Mouse (Mus musculus): ENCODE results near the gene Fscn1. TPM values are rescaled to one million over a fixed set of nuclear protein-coding genes. Genes with fewer than 3 reads are reported as not detected.

Gene Fscn1
- polyA plus RNA-seq, 1 experiment: 3.2 TPM

DNA sequence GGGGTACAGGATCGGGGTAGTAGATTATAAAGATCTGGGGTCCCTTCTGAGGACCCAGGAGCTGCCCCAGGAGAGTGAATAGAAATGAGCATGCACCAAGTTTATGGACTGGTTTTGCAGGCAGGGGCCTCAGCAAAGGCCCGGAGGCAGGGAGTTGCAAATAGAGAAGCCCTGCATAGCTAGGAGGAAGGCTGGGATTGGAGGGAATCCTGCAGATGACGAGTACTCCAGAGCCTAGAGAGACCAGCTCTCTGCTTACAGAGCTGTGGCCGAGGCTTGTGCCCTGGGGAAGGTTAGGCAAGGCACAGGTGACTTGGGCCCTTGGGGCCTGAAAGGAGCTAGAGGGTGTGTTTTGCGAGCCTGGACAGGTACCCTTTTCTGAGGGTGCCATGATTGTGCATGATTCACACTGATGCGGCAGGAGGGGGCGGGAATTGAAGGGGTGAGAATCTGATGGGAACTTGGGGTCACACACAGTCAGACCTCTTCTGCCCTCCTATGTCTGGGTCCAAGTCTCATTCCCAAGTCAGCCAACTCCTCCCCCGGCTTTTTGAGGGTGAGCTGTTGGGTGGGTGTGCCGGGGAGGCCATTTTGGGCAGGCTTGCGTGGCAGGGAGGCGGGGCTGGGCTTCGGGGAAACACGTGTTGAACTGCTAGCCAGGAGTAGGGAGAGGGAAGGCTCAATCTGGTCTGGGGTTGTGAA lies 3.0 kb downstream of the Fscn1 start:
- no peak for TF ChIP-seq POLR2A (IDR thresholded peaks at IDR 0.05; ENCODE audit: borderline replicate concordance, low read depth, low read length)
- no peak for TF ChIP-seq CTCF (IDR thresholded peaks at IDR 0.05; ENCODE audit: low read depth, low read length)
- no peak overlapping the region for H3K4me3 ChIP-seq (ENCODE audit: insufficient read depth, low read length)
- no peak overlapping the region for H3K27ac ChIP-seq (ENCODE audit: insufficient read depth, low read depth, low read length)
- H3K4me1 ChIP-seq (ENCODE audit: control insufficient read depth, insufficient read depth, low read length): no peaks in the 10 kb centered on the region

DNA sequence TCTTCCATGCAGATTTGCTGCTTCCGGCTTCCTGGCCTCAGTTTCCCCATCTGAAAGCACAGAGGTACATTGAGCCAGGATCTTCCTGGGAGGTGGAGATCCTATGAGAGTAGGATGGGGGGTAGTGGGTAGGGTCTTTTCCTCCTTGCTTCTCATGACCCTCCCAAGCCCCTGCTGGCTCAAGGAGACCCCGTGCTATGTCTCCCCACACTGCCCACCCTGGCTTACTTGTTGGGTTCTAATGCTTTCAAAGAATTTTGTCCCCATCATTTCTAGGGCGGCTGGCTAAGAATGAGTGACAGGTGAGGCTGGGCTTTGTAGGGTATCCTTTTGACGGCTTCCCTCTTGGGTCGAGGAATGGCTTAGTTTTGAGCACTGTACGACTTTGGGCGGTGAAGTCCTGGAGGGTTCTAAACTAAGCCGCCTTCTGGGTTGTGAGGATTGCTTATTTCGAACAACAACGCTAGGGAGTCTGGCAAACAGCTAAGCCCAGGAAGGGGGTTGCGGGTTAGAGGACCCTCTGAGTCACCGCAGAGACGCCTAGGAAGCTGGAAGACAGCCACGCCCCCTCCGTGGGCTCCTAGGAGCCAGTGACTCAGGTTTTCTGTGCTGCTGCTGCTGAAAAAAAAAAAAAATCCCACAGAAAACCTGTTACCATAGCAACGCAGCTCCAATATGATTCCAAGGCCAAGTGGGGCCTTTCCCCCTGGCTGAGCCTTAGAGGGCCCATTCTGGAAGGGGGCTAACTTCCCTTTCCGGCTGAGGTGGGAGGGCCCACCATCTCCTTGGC lies 3.8 kb downstream of the Fscn1 start:
- H3K27ac ChIP-seq (ENCODE audit: insufficient read depth, low read depth, low read length): no peak overlapping the region
- no peak overlapping the region for H3K4me3 ChIP-seq (ENCODE audit: insufficient read depth, low read length)
- TF ChIP-seq CTCF (IDR thresholded peaks at IDR 0.05; ENCODE audit: low read depth, low read length): no peak
- H3K4me1 ChIP-seq (ENCODE audit: control insufficient read depth, insufficient read depth, low read length): no peaks in the 10 kb centered on the region

DNA sequence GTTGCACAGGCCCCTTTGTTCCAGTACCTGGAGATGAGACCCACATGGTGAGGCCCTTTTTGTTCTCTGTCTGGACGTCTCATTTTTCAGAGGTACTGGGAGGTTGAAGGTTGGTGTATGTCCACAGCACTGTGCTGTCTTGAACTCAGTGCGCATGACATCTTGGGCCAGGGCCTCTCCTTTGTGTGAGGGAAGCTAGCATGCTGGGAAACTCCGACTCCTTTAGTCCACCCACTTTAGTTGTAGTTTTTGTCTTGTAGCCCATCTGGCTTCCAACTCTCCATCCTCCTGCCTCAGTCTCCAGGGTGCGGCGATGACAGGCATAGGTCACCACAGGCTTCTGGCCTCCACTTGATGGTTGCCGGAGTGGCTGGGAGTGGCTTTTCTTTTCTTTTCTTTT lies 4.5 kb downstream of the Fscn1 start:
- TF ChIP-seq CTCF (IDR thresholded peaks at IDR 0.05; ENCODE audit: low read depth, low read length) (no peak), POLR2A (IDR thresholded peaks at IDR 0.05; ENCODE audit: borderline replicate concordance, low read depth, low read length) (no peak)
- Histone ChIP-seq H3K4me3 (ENCODE audit: insufficient read depth, low read length) (no peak overlapping the region), H3K4me1 (ENCODE audit: control insufficient read depth, insufficient read depth, low read length) (no peaks in the 10 kb centered on the region), H3K27ac (ENCODE audit: insufficient read depth, low read depth, low read length) (no peak overlapping the region)

DNA sequence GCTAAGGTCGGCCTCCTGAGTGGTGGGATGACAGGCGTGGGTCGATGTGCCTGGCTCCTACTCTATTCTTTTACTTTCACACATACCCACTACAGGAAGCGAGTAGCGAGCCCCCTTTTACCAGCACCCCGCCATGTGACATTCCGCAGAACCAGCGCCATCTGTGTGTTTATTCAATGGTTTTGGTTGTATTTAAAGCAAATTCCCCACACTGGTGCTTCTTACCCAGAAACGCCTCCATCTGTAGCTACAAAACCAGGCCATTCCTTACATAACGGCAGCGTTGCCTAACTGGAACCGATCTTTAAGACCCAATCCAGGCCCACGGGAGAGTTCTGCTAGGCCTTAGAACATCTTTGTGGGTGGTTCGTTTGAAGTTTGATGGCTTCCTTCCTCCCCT lies 8.3 kb downstream of the Fscn1 start:
- no peaks in the 10 kb centered on the region for H3K4me1 ChIP-seq (ENCODE audit: control insufficient read depth, insufficient read depth, low read length)

DNA sequence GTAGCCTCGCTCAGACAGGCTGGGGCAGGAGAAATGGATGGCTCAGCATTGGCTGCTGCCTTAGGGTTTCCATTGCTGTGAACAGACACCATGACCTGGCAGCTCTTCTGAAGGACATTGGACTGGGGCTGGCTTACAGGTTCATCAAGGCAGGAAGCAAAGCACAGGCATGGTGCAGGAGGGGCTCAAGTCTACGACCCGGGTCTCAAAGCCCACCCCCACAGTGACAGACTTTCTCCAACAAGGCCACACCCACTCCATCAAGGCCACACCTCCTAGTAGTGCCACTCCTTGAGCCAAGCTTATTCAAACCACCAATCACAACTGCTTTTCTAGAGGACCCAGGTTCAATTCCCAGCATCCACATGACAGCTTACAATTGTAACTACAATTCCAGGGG lies 13.8 kb downstream of the Fscn1 start:
- Histone ChIP-seq H3K27ac (ENCODE audit: insufficient read depth, low read depth, low read length) (no peak overlapping the region), H3K4me3 (ENCODE audit: insufficient read depth, low read length) (no peak overlapping the region), H3K4me1 (ENCODE audit: control insufficient read depth, insufficient read depth, low read length) (no peaks in the 10 kb centered on the region)
- TF ChIP-seq POLR2A (IDR thresholded peaks at IDR 0.05; ENCODE audit: borderline replicate concordance, low read depth, low read length) (no peak), CTCF (IDR thresholded peaks at IDR 0.05; ENCODE audit: low read depth, low read length) (no peak)

More for the DNA sequence above, 8.3 kb downstream of the Fscn1 start:
- Histone ChIP-seq H3K4me3 (ENCODE audit: insufficient read depth, low read length) (no peak overlapping the region), H3K27ac (ENCODE audit: insufficient read depth, low read depth, low read length) (no peak overlapping the region)
- TF ChIP-seq POLR2A (IDR thresholded peaks at IDR 0.05; ENCODE audit: borderline replicate concordance, low read depth, low read length) (no peak), CTCF (IDR thresholded peaks at IDR 0.05; ENCODE audit: low read depth, low read length) (no peak)

DNA sequence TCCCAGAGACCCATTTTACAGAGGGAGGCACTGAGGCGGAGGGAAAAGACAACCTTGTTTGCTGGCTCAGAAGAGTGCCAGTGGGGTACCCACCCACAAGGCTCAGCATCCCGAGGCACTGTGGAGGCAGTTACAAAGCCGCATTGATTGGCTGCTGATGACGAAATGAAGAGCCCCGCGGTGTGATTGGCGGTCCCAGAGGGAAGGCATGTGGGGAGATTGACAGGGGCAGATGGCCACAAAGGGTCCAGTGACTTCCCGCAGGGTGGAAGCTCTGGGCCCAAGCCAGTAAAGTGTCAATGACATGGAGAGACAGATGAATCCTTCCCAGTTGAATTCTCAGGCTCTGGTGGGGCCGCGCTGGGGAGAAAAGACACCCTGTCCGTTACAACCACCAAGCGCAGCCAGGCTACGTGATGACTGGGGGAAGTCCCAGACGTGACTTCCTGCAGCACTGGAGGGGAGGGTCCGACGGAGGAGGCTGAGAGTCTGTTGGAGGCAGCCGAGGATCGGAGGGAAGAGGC lies 14.5 kb downstream of the Fscn1 start:
- no peaks in the 10 kb centered on the region for H3K4me1 ChIP-seq (ENCODE audit: control insufficient read depth, insufficient read depth, low read length)
- H3K27ac ChIP-seq (ENCODE audit: insufficient read depth, low read depth, low read length): no peak overlapping the region
- no peak overlapping the region for H3K4me3 ChIP-seq (ENCODE audit: insufficient read depth, low read length)
- TF ChIP-seq CTCF (IDR thresholded peaks at IDR 0.05; ENCODE audit: low read depth, low read length) (no peak), POLR2A (IDR thresholded peaks at IDR 0.05; ENCODE audit: borderline replicate concordance, low read depth, low read length) (no peak)

DNA sequence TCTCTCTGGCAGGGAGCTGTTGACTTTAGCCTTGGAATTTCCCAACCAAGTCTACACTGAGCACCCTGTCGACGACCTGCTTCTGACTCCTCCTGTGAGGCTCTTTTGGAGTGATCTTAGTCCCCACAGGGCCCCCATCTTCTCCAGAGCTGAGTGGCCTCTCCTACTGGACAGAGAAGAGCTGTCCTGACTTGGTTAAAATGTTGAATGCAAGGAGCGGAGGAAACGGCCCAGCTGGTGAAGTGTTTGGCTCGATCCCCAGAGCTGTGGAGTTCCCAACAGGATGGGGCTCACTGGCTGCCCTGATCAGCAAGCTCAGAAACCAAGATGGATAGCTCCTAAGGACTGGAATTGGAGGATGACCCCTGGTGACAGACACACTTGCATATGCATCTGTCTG lies 16.4 kb downstream of the Fscn1 start:
- TF ChIP-seq POLR2A (IDR thresholded peaks at IDR 0.05; ENCODE audit: borderline replicate concordance, low read depth, low read length) (no peak), CTCF (IDR thresholded peaks at IDR 0.05; ENCODE audit: low read depth, low read length) (no peak)
- Histone ChIP-seq H3K4me1 (ENCODE audit: control insufficient read depth, insufficient read depth, low read length) (no peaks in the 10 kb centered on the region), H3K4me3 (ENCODE audit: insufficient read depth, low read length) (no peak overlapping the region), H3K27ac (ENCODE audit: insufficient read depth, low read depth, low read length) (no peak overlapping the region)

DNA sequence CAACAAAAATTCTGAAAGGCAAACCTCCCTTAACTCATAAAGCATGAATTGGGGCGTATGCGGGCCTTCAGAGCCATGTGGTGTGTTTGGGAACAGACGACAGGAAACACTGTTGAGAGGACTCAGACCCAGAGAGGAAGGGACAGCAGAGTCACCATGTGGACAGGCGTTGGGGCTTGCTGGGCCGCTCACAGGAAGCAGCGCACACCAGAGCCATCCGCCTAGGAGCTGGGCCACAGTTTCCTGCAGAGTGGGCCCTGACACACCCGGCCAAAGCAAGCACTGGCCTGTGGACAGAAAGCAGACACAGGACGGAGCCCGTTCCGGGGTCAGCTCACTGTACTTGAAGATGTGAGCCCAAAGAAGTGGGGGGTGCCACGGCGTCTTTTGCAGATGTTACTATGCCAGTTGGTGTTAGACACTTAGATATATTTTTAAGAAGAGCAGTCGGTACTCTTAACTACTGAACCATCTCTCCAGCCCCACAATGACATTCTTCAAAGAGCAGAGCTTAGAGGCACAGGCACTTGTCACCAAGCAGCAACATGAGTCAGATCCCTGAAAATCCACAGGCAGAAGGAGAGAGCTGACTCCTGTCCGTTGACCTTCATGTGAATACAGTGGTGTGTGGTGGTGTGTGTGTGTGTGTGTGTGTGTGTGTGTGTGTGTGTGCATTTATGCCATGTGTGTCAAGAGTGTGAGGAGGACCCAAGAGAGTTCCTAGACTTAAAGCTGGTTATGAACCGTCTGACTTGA lies 22.1 kb downstream of the Fscn1 start:
- Histone ChIP-seq H3K4me3 (ENCODE audit: insufficient read depth, low read length) (no peak overlapping the region), H3K27ac (ENCODE audit: insufficient read depth, low read depth, low read length) (no peak overlapping the region), H3K4me1 (ENCODE audit: control insufficient read depth, insufficient read depth, low read length) (no peaks in the 10 kb centered on the region)
- no peak for TF ChIP-seq POLR2A (IDR thresholded peaks at IDR 0.05; ENCODE audit: borderline replicate concordance, low read depth, low read length)

DNA sequence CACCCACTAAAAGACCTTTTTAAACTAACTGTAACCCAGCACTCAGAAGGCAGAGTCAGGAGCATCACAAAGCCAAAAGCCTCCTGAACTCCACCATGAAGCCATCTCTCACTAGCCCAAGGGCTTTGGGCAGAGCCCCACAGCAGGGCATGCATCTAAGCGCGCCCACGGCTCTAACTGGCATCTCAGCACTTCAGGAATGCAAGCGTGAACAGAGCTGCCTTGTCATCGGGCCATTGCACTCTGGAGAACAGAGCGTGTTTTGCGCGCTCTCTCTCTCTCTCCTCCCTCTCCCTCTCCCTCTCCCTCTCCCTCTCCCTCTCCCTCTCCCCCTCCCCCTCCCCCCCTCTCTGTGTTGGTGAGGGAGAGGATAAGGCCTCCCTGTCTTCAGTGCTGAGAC lies 23.0 kb downstream of the Fscn1 start:
- Histone ChIP-seq H3K27ac (ENCODE audit: insufficient read depth, low read depth, low read length) (no peak overlapping the region), H3K4me1 (ENCODE audit: control insufficient read depth, insufficient read depth, low read length) (no peaks in the 10 kb centered on the region), H3K4me3 (ENCODE audit: insufficient read depth, low read length) (no peak overlapping the region)
- TF ChIP-seq CTCF (IDR thresholded peaks at IDR 0.05; ENCODE audit: low read depth, low read length): no peak
- no peak for TF ChIP-seq POLR2A (IDR thresholded peaks at IDR 0.05; ENCODE audit: borderline replicate concordance, low read depth, low read length)

DNA sequence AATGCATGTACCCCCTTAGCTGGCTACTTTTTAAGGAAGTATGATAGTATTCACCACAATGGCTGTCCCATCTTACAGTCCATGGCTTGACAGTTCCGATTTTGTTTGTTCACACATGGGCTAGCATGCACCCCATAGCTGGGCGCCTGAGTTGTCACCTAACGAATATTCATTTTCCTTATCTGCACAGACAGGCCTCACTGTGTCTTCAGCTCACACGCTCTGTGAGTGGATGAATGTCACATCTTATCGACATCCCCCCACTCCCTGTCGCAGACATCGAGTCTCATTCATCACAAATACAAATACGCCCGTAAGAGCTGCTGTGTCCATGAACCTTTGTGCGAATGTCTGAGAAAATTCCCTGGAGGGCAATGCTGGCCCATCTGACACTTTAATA lies 24.1 kb downstream of the Fscn1 start:
- H3K4me3 ChIP-seq (ENCODE audit: insufficient read depth, low read length): no peak overlapping the region
- TF ChIP-seq CTCF (IDR thresholded peaks at IDR 0.05; ENCODE audit: low read depth, low read length): no peak
- TF ChIP-seq POLR2A (IDR thresholded peaks at IDR 0.05; ENCODE audit: borderline replicate concordance, low read depth, low read length): no peak
- H3K27ac ChIP-seq (ENCODE audit: insufficient read depth, low read depth, low read length): no peak overlapping the region
- H3K4me1 ChIP-seq (ENCODE audit: control insufficient read depth, insufficient read depth, low read length): no peaks in the 10 kb centered on the region

All from bone marrow macrophage, adult 2 months (primary cell).